Mouse (Mus musculus) midbrain, postnatal 0 days (tissue): Measurements from ENCODE around the gene Hba-x. TPM values are rescaled to one million over a fixed set of nuclear protein-coding genes. Genes with fewer than 3 reads are reported as not detected.

ENCODE experiments used
- ATAC-seq: fragments of 200-750 bp; cut with Nextera tagmentation; 2 replicates; pipeline ENCODE4 v1.8.0; 2017; ENCODE audit warnings: moderate number of reproducible peaks, mild to moderate bottlenecking, moderate TSS enrichment, moderate library complexity; ENCODE audit not compliant: low FRiP score
- DNase-seq: peaks from one replicate; pipeline ENCODE4 v3.0.0-alpha.2; 2015; ENCODE audit warnings: low spot score
- H3K27ac ChIP-seq: fragments of 300-500 bp; sonication (generic); 2 replicates; pipeline ENCODE4 v1.5.1; 2014; ENCODE audit warnings: low read depth, mild to moderate bottlenecking, low read length, mixed read lengths
- H3K27me3 ChIP-seq: fragments of 300-500 bp; sonication (generic); 2 replicates; pipeline ENCODE4 v1.6.1; 2014; ENCODE audit warnings: low read length, control low read depth, mixed read lengths; ENCODE audit not compliant: insufficient read depth
- H3K36me3 ChIP-seq: fragments of 300-500 bp; sonication (generic); 2 replicates; pipeline ENCODE4 v1.6.1; 2014; ENCODE audit warnings: low read length, control low read depth, mixed read lengths; ENCODE audit not compliant: insufficient read depth
- H3K4me1 ChIP-seq: fragments of 300-500 bp; sonication (generic); 2 replicates; pipeline ENCODE4 v1.6.1; 2014; ENCODE audit warnings: mild to moderate bottlenecking, control low read depth, antibody characterized with exemption, low read length, mixed read lengths; ENCODE audit not compliant: insufficient read depth
- H3K4me2 ChIP-seq: fragments of 300-500 bp; sonication (generic); 2 replicates; pipeline ENCODE4 v1.6.1; 2014; ENCODE audit warnings: low read depth, mild to moderate bottlenecking, low read length, mixed read lengths; ENCODE audit not compliant: poor library complexity, severe bottlenecking
- H3K4me3 ChIP-seq: fragments of 300-500 bp; sonication (generic); 2 replicates; pipeline ENCODE4 v1.5.1; 2014; ENCODE audit warnings: low read depth, mild to moderate bottlenecking, low read length, moderate library complexity
- H3K9ac ChIP-seq: fragments of 300-500 bp; sonication (generic); replicated peaks from 2 replicates; pipeline ENCODE4 v1.6.1; 2014; ENCODE audit warnings: mild to moderate bottlenecking, low read length, moderate library complexity, mixed read lengths; ENCODE audit not compliant: poor library complexity, severe bottlenecking
- H3K9me3 ChIP-seq: fragments of 300-500 bp; sonication (generic); 2 replicates; pipeline ENCODE4 v1.6.1; 2016; ENCODE audit warnings: low read length, control low read depth
- CTCF ChIP-seq: IDR thresholded peaks from 2 replicates; pipeline ENCODE4 v1.5.1; 2016; ENCODE audit warnings: antibody characterized with exemption, mild to moderate bottlenecking
- WGBS: fragments of 180-500 bp; shearing (Covaris S2); extraction: QIAGEN DNeasy Blood & Tissue Kit; methylation state at CpG from one replicate; pipeline ENCODE4 v1.1.7; 2014; 5-methylcytosine and 5-hydroxymethylcytosine counted together
- polyA plus RNA-seq: library from polyadenylated mRNA; unstranded; fragments of >200 nt; fragmentation: Nextera tagmentation; extraction: Ambion mirVana; gene quantifications from 2 replicates; pipeline ENCODE4 v1.2.1, GENCODE M21; 2015
- total RNA-seq: library from RNA; depleted of rRNA; stranded (reverse); fragments of >200 nt; gene quantifications from 2 replicates; pipeline ENCODE4 v1.2.3, GENCODE M21; 2014

Gene Hba-x
- total and polyA plus RNA-seq, 2 experiments from 2014 or later = 0.38 to 0.49 TPM

GRCm38 (mm10) chr11:32267188-32267884, 8.9 kb upstream of the Hba-x start, which contains the start of gene Nprl3:
Nprl3 (minus strand) TSS chr11:32267707.
- DNase-seq = peak; percentile 97
- peak within 1 kb of the TSS; percentile 58 for H3K4me2 ChIP-seq
- peak; percentile 99 for ATAC-seq
- H3K9me3 ChIP-seq = no peaks in the 10 kb centered on the region
- H3K27me3 ChIP-seq = no peaks in the 10 kb centered on the region
- peak within 1 kb of the TSS; percentile 92 for H3K27ac ChIP-seq
- peak within 1 kb of the TSS; percentile 92 for H3K9ac ChIP-seq
- under 1% methylated on average over 54 of the region's 54 CpGs for WGBS
- peak within 1 kb of the TSS; percentile 61 for H3K4me3 ChIP-seq
- peak; percentile 20; the same call in 1 of the 2 replicates for TF ChIP-seq CTCF
- peaks cover 6% of the 10 kb centered on the region for H3K36me3 ChIP-seq
- no peaks in the 10 kb centered on the region for H3K4me1 ChIP-seq

DNA sequence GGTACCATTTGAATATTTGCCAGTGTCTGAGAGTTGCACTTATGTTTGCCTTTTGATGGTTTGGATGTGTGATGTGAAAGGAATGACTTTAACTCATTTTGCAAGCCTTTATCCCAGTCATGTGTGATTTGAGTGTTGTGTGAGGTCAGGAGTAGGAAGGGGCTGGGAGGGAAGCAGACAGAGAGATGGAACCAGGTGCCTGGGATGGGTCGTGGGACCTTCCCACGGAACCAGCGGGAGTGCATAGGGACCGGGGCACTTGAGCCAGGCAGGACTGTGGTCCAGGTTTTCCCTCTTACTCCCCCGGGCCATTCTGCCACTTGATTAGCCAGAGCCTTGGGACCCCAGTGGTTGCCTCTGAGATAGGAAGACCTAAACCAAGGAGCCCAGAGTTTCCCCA, 8.2 kb upstream of the Hba-x start:
- Histone ChIP-seq H3K9ac (peak overlapping the region; percentile 46), H3K36me3 (0 out of 2 replicates have a peak, but pooled peaks cover under 1% of the 10 kb centered on the region), H3K9me3 (no peaks in the 10 kb centered on the region), H3K27ac (peak overlapping the region; percentile 92), H3K4me1 (no peaks in the 10 kb centered on the region), H3K27me3 (no peaks in the 10 kb centered on the region), H3K4me2 (peak overlapping the region; percentile 58), H3K4me3 (peak overlapping the region; percentile 61)
- ATAC-seq = peak; percentile 29
- no peak for DNase-seq
- WGBS = 29% methylated on average over 5 of the region's 5 CpGs
- TF ChIP-seq CTCF = no peak

DNA sequence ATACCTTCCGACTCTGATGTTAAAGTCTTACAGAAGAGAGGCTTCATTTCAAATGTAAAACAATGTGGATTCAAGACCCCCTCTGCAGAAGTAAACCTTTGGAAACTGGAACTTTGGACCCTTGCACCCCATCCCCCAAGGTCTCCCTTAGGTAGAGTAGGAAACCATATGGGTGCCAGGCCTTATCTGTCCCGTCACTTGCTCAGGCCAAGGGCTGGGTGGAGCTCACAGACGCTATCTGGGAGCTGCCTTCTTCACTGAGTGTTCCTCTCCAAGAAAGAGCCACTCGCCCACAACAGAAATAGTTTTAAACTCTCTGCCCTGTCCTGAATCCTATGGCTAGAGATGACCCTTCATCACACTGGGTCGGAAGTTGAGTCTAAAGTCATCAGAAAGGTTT, 7.2 kb upstream of the Hba-x start:
- DNase-seq (no peak), ATAC-seq (no peak)
- Histone ChIP-seq H3K27ac (no peak overlapping the region), H3K4me3 (no peak overlapping the region), H3K4me2 (no peak overlapping the region), H3K36me3 (no peaks in the 10 kb centered on the region), H3K9ac (no peak overlapping the region), H3K4me1 (no peaks in the 10 kb centered on the region), H3K9me3 (no peaks in the 10 kb centered on the region), H3K27me3 (no peaks in the 10 kb centered on the region)
- TF ChIP-seq CTCF = no peak
- 82% methylated on average over 5 of the region's 5 CpGs for WGBS

GRCm38 (mm10) chr11:32271178-32271577, 5.0 kb upstream of the Hba-x start:
- no peak overlapping the region for H3K4me2 ChIP-seq

GRCm38 (mm10) chr11:32277736-32278457, 1.7 kb downstream of the Hba-x start:
- Histone ChIP-seq H3K9me3 (no peaks in the 10 kb centered on the region), H3K4me3 (no peak overlapping the region), H3K27me3 (no peaks in the 10 kb centered on the region), H3K9ac (no peak overlapping the region), H3K27ac (no peak overlapping the region), H3K36me3 (no peaks in the 10 kb centered on the region), H3K4me2 (no peak overlapping the region), H3K4me1 (no peaks in the 10 kb centered on the region)
- WGBS = 82% methylated on average over 21 of the region's 21 CpGs
- no peak for ATAC-seq
- DNase-seq = no peak
- no peak for TF ChIP-seq CTCF

More at GRCm38 (mm10) chr11:32271178-32271577, 5.0 kb upstream of the Hba-x start:
- H3K4me1 ChIP-seq = no peaks in the 10 kb centered on the region
- H3K27ac ChIP-seq = no peak overlapping the region
- 49% methylated on average over 4 of the region's 4 CpGs for WGBS
- H3K36me3 ChIP-seq = no peaks in the 10 kb centered on the region
- no peak for ATAC-seq
- TF ChIP-seq CTCF = no peak
- no peak for DNase-seq
- H3K27me3 ChIP-seq = no peaks in the 10 kb centered on the region
- H3K9me3 ChIP-seq = no peaks in the 10 kb centered on the region
- no peak overlapping the region for H3K4me3 ChIP-seq
- no peak overlapping the region for H3K9ac ChIP-seq

- Histone ChIP-seq H3K4me3 (no peak overlapping the region), H3K4me1 (no peaks in the 10 kb centered on the region), H3K9me3 (no peaks in the 10 kb centered on the region), H3K36me3 (no peaks in the 10 kb centered on the region), H3K4me2 (no peak overlapping the region), H3K27me3 (no peaks in the 10 kb centered on the region), H3K27ac (no peak overlapping the region), H3K9ac (no peak overlapping the region)
- TF ChIP-seq CTCF = no peak
- WGBS = 86% methylated on average over 12 of the region's 12 CpGs
- DNase-seq (no peak), ATAC-seq (no peak)
These were observed 2.3 kb downstream of the Hba-x start for GRCm38 (mm10) chr11:32278458-32278957.
